Mouse (Mus musculus) megakaryocyte, embryonic 14.5 days (primary cell): Measurements from ENCODE around the gene Lbhd1. TPM values are rescaled to one million over a fixed set of nuclear protein-coding genes. Genes with fewer than 3 reads are reported as not detected.
A peak's percentile ranks its signal among the peaks of the same experiment; 100 is the strongest.
"Not testable (repeated sequence)": the region's sequence is repeated elsewhere in the genome, so short reads cannot be mapped to it uniquely, and the experiment has no call there.

Experiments used
- H3K27me3 ChIP-seq: replicated peaks from 2 replicates; pipeline ENCODE3; 2012; ENCODE audit warnings: inconsistent platforms
- H3K36me3 ChIP-seq: replicated peaks from 2 replicates; pipeline ENCODE3; 2012; ENCODE audit warnings: low read length, inconsistent platforms, mixed read lengths
- H3K4me1 ChIP-seq: 2 replicates; pipeline ENCODE4 v1.6.1; 2012; ENCODE audit warnings: inconsistent platforms
- H3K4me3 ChIP-seq: replicated peaks from 2 replicates; pipeline ENCODE3; 2012; ENCODE audit warnings: moderate library complexity, mild to moderate bottlenecking, inconsistent platforms
- H3K9me3 ChIP-seq: 2 replicates; pipeline ENCODE4 v1.6.1; 2012; ENCODE audit warnings: inconsistent platforms
- FLI1 ChIP-seq: IDR thresholded peaks from 2 replicates; pipeline ENCODE4 v1.6.1; 2012; ENCODE audit warnings: low read length, inconsistent platforms, mixed read lengths
- GATA1 ChIP-seq: IDR thresholded peaks from 3 replicates; pipeline ENCODE4 v1.6.1; 2012; ENCODE audit warnings: mixed read lengths, low read length, inconsistent platforms, borderline replicate concordance
- polyA plus RNA-seq: library from polyadenylated mRNA; stranded (reverse); fragments of >175 nt; gene quantifications from 2 replicates; pipeline ENCODE4 v1.2.3, GENCODE M21; 2012; ENCODE audit warnings: low replicate concordance; ENCODE audit not compliant: insufficient read depth

Lbhd1 gene
- polyA plus RNA-seq = 1.5 TPM in 1 of 2 replicates, not detected in the other

DNA sequence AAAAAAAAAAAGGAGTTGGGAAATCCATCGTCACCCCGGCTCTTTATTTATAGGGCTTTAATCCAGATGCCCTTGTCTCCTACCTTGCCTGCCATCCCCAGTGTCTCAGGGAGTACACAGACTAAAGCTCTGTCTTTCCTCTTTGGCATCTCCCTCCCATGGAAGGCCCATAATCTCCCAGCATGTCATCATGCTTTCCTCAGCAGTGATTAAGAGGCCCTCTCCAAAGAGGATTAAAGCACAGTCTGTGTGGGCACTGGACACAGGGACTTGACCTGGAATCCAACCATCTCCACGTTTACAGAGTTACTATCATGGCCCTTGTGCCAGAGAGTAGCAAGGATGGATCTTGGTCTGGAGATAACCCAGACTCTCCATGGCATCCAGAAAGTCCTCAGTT lies at the start of gene Lbhd1, which contains the start of gene Gm49403:
Lbhd1 (plus strand) TSS at position 117 of the 400 bp plus-strand sequence.
Gm49403 (plus strand) TSS at position 315 of the 400 bp plus-strand sequence.
- H3K4me1 ChIP-seq = peaks cover 41% of the 10 kb centered on the region
- H3K4me3 ChIP-seq = no peak within 1 kb of the TSS
- H3K36me3 ChIP-seq = peaks cover 9% of the 10 kb centered on the region
- H3K9me3 ChIP-seq = no peaks in the 10 kb centered on the region
- TF ChIP-seq GATA1 = no peak
- TF ChIP-seq FLI1 = no peak
- no peaks in the 10 kb centered on the region for H3K27me3 ChIP-seq

DNA sequence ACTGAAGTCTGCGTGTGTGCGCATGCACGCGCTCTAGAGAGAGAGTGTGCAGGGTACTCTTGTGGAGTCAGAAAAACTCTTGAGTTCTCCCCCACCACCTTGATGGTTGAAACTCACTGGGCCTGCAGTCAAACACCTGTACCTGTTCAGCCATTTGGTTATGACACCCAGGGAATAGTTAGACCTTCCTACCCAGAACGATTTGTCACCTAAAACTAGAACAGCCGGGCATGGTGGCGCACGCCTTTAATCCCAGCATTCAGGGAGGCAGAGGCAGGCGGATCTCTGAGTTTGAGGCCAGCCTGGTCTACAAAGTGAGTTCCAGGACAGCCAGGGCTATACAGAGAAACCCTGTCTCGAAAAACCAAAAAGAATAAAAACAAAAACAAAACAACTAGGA lies 47.2 kb upstream of the Lbhd1 start:
- not testable (repeated sequence) for H3K27me3 ChIP-seq, H3K9me3 ChIP-seq, H3K4me3 ChIP-seq
- H3K36me3 ChIP-seq = peaks cover 61% of the 10 kb centered on the region
- H3K4me1 ChIP-seq = peaks cover 48% of the 10 kb centered on the region

- Histone ChIP-seq H3K4me1 (peaks cover 58% of the 10 kb centered on the region), H3K36me3 (peaks cover 60% of the 10 kb centered on the region), H3K4me3 (peak within 1 kb of the TSS; percentile 93), H3K27me3 (no peaks in the 10 kb centered on the region), H3K9me3 (no peaks in the 10 kb centered on the region)
- TF ChIP-seq GATA1 = no peak
Observed at GRCm38 (mm10) chr19:8837251-8837791, 46.2 kb upstream of the Lbhd1 start, which contains the start of gene Bscl2. TSS of gene Bscl2 (plus strand) at chr19:8837467.

DNA sequence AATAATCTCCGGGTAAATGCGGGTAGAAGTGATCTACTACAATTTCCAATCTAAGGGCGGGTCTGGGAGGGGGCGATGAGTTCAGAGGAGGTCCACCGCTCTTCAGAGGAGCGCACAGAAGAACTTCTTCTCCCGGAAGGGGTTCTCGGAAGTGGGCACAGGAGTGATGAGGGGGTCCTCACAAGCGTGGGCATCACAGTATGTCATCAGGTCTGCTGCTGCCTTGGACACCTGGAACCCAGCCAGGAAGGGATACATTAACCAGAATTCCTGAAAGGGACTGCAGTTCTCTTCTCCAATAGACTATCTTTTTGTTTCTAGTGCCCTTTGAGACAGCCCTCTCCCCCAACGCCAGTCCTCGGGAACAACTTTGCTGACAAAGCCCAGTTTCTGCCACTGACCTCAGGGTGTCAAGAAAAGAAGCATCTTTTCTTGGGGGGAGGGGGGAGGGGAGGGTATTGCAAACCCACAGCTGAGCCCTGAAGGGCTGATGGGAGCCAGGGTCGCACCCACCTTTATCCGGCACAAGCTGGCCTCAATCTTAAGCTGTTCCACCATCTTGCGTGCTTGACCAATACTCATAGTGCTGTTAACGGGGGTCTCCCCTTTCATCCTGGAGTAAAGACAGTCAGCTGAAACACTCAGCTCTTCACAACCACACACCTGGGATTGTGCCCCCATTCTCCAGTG lies 45.3 kb upstream of the Lbhd1 start:
- H3K27me3 ChIP-seq = no peaks in the 10 kb centered on the region
- TF ChIP-seq GATA1 (no peak), FLI1 (no peak)
- peaks cover 59% of the 10 kb centered on the region for H3K36me3 ChIP-seq
- peak overlapping the region; percentile 93 for H3K4me3 ChIP-seq
- no peaks in the 10 kb centered on the region for H3K9me3 ChIP-seq
- peaks cover 58% of the 10 kb centered on the region for H3K4me1 ChIP-seq

GRCm38 (mm10) chr19:8839103-8839907 lies 44.2 kb upstream of the Lbhd1 start, which contains the start of gene Gng3:
TSS of gene Gng3 (minus strand) at chr19:8839194.
- H3K4me1 ChIP-seq = peaks cover 59% of the 10 kb centered on the region
- peak within 1 kb of the TSS; percentile 94 for H3K4me3 ChIP-seq
- H3K27me3 ChIP-seq = no peaks in the 10 kb centered on the region
- H3K9me3 ChIP-seq = no peaks in the 10 kb centered on the region
- TF ChIP-seq FLI1 (no peak), GATA1 (no peak)
- peaks cover 56% of the 10 kb centered on the region for H3K36me3 ChIP-seq

- TF ChIP-seq FLI1 (no peak), GATA1 (no peak)
- no peaks in the 10 kb centered on the region for H3K27me3 ChIP-seq
- no peaks in the 10 kb centered on the region for H3K9me3 ChIP-seq
- peaks cover 62% of the 10 kb centered on the region for H3K4me1 ChIP-seq
- peaks cover 55% of the 10 kb centered on the region for H3K36me3 ChIP-seq
- peak overlapping the region; percentile 94 for H3K4me3 ChIP-seq
Observed at GRCm38 (mm10) chr19:8839908-8840791, 43.4 kb upstream of the Lbhd1 start.

GRCm38 (mm10) chr19:8841012-8841411 lies 42.5 kb upstream of the Lbhd1 start:
- H3K9me3 ChIP-seq = no peaks in the 10 kb centered on the region
- no peaks in the 10 kb centered on the region for H3K27me3 ChIP-seq
- H3K4me3 ChIP-seq = peak overlapping the region; percentile 94
- TF ChIP-seq FLI1 (no peak), GATA1 (no peak)
- H3K36me3 ChIP-seq = peaks cover 55% of the 10 kb centered on the region
- peaks cover 62% of the 10 kb centered on the region for H3K4me1 ChIP-seq

DNA sequence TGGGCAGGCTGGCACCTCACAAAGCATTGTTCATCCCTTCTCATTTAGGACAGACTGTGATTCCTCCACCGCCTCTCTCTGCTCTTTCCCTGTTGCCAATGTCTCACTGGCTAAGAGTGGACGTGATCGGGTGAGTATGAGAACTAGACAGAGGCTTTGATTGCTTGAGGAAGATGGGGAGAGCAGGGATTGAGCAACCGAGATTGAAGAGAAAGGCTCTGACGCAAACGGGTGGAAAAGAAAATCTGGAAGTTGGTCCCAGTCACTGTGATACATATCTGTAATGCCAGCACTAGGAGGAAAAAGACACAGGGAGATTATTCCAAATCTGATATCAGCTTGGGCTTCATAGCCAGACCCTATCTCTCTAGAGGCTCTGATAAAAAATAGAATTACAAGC lies 40.6 kb upstream of the Lbhd1 start:
- peaks cover 71% of the 10 kb centered on the region for H3K36me3 ChIP-seq
- no peaks in the 10 kb centered on the region for H3K9me3 ChIP-seq
- TF ChIP-seq GATA1 (no peak), FLI1 (no peak)
- no peaks in the 10 kb centered on the region for H3K27me3 ChIP-seq
- H3K4me1 ChIP-seq = peaks cover 50% of the 10 kb centered on the region
- peak overlapping the region; percentile 40 for H3K4me3 ChIP-seq
